Mouse (Mus musculus) NIH3T3 (cell line): ENCODE measurements at regions not wholly inside any gene's neighbourhood (a gene's known extent, or its start where the extent isn't known, plus 50 kb on each side); places are given as distances from the start of the nearest gene placed in this dataset.

ENCODE experiments used
- DNase-seq: peaks from one replicate; pipeline ENCODE4 v3.0.0-alpha.2; 2012; ENCODE audit warnings: low read depth

GRCm38 (mm10) chr14:102621546-102621945 is 360.9 kb downstream of the Kctd12 start:
- DNase-seq = no peak

DNA sequence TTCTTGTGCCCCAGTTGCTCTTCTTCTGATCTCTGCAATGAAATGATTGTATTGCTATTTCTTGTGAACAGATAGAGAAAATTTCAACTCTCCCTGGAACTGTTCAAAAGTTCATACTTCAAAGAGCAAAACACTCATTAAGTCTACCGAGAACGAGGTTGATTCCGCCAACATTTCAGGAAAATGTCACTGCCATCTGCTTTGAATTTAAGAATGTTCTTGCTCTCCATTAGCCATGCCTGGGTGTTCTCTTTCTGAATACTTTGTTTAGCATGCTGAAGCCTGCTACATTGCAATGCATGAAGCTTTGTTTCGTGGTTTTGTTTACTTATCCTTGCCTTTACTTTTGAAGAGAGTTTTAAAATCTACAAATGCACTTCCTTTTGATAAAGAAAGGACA is 363.4 kb downstream of the Kctd12 start:
- no peak for DNase-seq

GRCm38 (mm10) chr14:102615588-102616309 is 366.7 kb downstream of the Kctd12 start:
- no peak for DNase-seq

DNA sequence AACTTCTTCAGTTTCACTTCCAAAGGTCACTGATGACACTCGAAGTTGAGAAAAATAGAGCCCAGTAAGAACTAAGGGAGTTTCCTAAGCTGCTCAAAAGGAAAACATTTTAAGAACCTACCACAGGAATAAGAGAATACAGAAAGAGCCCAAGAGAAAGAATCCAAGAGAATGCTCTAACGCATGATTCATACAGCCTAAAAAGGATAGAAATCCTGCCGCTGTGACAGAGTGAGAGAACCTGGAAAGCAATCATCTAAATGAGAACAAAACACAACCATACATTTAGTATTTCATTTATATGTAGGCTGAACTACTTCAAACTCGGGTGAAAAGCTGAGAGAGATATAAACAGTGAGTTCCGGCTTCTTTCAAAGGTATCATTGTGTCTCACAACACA is 376.4 kb downstream of the Kctd12 start:
- DNase-seq = no peak

DNA sequence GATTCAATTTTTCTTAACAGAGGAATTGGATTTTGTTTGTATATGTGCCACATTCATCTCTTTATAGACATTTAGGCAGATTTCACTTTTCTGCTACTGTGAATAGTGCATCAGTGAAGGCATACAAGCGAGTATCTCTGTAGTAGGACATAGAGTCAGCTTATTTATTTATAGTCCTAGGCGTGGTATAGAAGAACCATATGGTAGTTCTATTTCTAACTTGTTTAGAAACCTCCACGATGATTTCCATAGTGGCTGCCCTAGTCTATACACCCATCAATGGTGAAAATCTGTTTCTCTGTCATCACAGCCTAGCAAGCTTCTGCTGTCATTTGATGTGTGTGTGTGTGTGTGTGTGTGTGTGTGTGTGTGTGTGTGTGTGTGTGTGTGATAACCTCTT is 387.6 kb downstream of the Kctd12 start:
- DNase-seq = no peak

GRCm38 (mm10) chr14:102553781-102554180 is 428.7 kb downstream of the Kctd12 start:
- no peak for DNase-seq

DNA sequence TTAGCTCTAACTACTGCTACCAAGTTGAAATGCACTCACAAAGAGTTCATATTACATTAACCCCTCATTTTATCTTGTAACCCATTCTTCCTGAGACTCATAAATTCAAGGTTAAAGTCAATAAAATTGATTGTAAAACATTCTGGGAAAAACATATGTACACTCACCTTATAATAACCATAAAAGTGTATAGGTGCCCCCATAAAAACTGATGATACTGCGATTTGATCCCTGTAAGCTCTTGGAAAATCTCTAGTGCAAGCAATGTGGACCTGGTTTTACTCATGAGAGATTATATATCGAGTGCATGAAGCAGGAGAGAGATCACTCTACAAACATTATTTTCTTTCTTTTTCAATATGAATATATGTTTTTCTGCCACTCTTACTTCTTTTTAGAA is 429.8 kb downstream of the Kctd12 start:
- no peak for DNase-seq

DNA sequence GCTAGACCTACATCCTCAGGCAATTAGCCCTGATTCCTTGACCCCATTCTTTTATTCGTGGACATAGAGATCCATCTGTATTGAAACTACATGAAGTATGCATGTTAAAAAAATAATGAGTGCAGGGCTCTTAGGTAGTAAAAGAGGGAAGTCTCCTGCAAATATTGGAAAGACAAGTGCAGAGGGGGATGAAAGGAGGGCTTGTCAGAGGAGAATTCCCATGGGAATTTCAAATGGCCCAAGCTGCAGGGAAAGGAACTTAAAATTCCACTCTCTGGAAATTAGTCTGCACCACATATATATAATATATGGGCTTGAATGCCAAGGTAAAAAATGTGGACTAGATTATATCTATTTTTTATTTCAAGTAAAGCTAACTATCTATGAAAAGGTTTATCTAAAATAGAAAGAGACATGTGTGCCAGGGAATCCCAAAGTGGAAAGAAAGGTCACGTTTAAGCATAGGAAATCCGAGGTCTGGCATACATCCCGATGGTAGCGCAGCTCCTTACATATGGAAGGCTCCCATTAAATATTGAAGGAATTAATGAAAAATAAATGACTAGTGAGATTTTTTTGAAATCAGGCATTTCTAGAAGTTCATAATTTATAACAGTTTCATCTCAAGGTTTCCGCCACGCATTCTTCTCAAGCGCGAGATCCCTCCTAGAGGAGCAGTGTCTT is 457.4 kb downstream of the Kctd12 start:
- DNase-seq = no peak

DNA sequence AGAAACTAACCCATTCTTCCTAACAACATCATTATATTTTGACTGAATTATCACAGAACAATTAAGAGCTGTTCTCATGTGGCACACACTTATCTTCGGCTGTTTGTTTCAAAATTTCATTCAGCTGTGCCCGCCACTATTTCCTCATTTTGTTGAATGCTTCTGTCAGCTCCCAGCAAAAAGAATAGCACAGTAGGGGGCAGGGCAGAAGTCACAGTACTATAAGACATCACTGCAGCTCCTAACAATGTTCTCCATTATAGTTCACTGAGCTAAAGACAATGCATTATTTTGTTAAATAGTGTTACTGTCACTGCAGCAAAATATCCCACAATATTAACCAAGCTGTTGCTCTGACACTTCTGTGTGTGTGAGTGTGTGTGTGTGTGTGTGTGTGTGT is 465.7 kb downstream of the Kctd12 start:
- no peak for DNase-seq

GRCm38 (mm10) chr14:102514527-102514926 is 467.9 kb downstream of the Kctd12 start:
- DNase-seq = no peak

DNA sequence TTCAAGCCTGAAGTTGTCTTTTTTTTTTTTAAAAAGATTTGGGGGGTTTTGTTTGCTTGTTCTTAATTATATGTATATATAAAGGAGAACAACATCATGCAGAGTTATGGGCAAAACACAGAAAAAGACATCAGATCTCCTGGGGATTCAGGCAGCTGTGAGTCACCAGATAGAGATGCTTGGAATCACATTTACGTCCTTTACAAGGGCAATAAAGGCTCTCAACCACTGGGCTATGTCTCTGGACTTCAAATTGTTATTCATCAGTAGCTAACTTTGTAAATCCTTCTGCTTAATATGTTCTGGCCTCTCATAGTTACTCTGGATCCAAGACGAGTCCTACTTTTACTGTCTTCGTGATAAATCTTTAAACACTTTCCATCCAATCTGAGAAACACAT is 469.8 kb downstream of the Kctd12 start:
- peak; percentile 12 for DNase-seq

GRCm38 (mm10) chr14:102511691-102512383 is 470.6 kb downstream of the Kctd12 start:
- DNase-seq = peak; percentile 24

DNA sequence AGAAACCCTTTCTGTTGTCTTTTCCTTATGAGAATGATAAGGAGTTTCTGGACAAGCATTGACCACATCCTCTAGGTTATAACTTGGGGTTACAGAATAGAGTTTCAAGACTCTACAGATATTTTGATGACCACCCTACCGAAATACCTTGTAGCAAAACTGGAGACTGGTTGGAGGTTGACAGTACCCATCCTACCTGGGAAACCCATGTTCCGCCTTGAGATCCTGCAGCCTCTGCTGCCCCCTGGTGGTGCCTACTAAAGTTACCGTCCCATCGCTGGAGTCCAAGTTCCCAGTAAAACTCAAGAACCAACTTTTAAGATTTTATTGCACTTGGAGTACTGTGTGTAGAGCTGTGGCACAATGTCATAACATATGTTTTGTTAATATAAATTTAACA is 472.1 kb downstream of the Kctd12 start:
- DNase-seq = peak; percentile 69

DNA sequence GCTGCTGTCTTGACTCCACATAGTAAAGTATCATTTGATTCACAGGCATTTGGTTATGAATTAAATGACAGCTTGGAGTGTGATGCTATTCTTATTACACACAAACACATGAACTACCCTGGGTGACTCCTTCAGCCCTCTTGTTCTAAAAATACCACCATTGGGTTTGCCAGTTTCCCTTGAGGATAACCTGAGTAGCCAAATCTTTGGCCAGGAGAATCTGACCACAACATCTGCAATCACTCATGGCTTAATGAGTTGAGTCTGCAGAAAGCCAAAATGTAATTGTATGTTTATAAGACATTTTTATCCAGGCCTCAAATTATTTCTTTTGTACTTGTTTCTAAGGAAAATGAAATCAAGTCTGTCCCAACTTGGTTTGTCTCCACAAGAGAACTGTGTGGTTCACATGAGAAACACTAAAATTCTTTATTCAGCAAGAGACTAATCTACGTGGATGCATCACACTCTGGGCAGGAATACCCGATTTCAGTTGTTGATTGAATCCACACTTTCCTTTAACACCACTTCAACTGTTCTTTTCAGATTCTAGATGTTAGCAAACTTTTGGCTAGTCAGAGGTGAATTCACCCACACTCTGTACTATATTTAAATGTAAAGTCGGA is 476.6 kb downstream of the Kctd12 start:
- DNase-seq = peak; percentile 77

- no peak for DNase-seq
Observed at GRCm38 (mm10) chr14:102497179-102497578, 485.3 kb downstream of the Kctd12 start.

GRCm38 (mm10) chr14:102492376-102492775 is 490.1 kb downstream of the Kctd12 start:
- DNase-seq = no peak

- DNase-seq = no peak
Observed at GRCm38 (mm10) chr14:102491205-102491604, 491.2 kb downstream of the Kctd12 start.

- no peak for DNase-seq
Observed at GRCm38 (mm10) chr14:102477162-102477561, 505.3 kb downstream of the Kctd12 start.

DNA sequence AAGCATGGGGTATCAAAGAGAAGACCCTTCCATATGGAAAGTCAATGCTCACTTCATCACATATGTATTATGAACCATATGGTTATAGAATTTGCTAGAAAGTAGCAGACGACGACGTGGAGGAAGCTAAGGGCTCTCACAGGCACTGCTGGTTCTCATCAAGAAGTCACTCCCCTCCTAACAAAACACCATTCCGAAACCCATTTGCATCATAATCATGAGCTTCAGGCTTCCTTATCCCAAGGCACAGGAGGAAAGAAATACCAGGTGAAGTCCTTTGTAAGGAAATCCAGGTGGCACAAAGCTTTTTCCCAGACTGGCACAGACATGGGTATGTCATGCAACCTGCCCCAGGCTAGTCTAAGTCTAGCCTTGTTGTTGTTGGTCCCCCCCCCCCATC is 513.1 kb downstream of the Kctd12 start:
- DNase-seq = no peak

DNA sequence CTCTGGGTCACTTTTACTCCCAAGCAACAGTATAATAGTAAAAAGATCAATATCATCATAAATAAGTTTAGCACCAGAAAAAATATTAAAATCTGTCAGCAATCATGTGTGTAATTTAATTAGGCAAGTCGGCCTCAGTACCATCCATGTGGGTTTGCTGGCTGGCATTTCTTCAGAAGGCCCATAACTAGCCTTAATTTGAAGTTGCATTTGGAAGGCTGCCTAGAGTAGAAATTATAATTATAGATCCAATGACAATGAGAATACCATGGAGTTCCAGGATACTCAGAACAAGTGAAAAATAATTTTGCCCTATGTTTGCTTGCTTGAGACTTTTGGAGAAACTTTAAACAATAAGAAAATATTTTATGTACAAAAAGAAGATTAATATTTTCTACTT is 521.4 kb downstream of the Kctd12 start:
- DNase-seq = no peak

DNA sequence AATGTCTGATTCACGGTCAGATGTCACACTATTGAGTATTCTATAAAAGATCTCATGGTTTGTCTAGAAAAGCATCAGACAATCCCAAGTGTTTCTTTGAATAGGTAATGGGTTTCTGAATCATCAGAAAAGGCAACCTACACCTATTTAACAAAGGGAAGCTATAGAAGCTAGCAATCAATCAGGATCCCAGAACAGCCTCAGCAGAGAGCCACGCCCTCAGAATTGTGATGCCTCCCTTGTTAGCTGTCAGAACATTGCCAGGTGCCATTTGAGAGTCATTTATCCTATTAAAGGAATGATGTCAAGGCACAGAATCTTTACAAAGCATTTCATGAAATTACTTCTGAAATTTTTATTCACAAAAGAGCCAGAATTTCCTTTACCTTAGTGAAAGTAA is 542.7 kb downstream of the Kctd12 start:
- DNase-seq = no peak

GRCm38 (mm10) chr14:102403397-102404115 is 578.9 kb downstream of the Kctd12 start:
- peak; percentile 36 for DNase-seq
